Mouse (Mus musculus) embryonic fibroblast, embryonic 13.5 days (primary cell): ENCODE data around the gene Jmjd6.

Experiments used
- CTCF ChIP-seq: IDR thresholded peaks from 2 replicates; pipeline ENCODE4 v1.5.1; 2011; ENCODE audit warnings: mild to moderate bottlenecking, control low read depth, low read length, moderate library complexity, borderline replicate concordance; ENCODE audit not compliant: insufficient read depth
- POLR2A ChIP-seq: IDR thresholded peaks from 2 replicates; pipeline ENCODE4 v1.6.1; 2011; ENCODE audit warnings: low read depth, mild to moderate bottlenecking, control low read depth, low read length, moderate library complexity

DNA sequence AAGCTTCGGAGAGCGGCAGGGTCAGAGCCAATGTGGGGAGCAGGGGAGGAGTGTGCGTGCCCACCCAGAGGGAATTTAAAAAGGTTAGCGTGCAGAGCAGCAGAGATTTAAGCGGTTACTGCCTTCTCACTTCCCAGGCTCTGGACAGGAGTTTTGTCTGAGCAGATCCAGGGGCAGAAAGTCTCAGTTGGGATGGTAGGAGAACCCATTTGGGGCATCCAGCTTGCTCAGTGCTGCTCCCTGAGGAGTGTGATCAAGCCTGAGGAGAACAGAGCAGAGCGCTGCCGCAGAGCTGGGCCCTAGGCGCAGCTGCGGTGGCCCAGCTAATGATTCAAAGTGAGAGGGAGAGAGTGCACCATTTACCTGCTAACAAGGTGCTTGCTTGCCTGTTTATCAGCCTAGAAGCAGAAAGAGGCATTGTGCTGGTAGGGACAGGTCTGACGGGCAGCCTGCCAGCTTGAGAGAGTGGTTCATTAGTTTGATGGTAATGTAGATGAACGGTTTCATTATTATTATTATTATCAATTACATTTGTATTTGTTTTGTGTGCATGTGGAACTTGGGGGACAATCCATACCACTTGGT, 34.3 kb downstream of the Jmjd6 start:
- TF ChIP-seq CTCF (no peak), POLR2A (no peak)
